In genomic region chr2:18903301-18904068, GRCm38 (mm10) we compare ENCODE assay signal across 25 mouse cellular contexts.
DNase-seq lines count a peak whose midpoint lies in the region; ATAC-seq and TF ChIP-seq lines count a peak whose summit lies in the region.
"Had no signal": no experiment of that assay in that cellular context is flagged by ENCODE, and none has a peak within 500 bp of the region (broad histone marks: within the 10 kb centered on the region; RNA-seq: fewer than 3 reads in every experiment).

No protein-coding gene starts in this region.

- 64% methylated on average over 9 of the region's 9 CpGs for WGBS in thymus, adult 2 months

- H3K4me1 ChIP-seq in thymus, adult 2 months (replicated peaks; ENCODE audit: control insufficient read depth, insufficient read depth, low read length) = 0 out of 2 replicates have a peak, but pooled peaks cover 2% of the 10 kb centered on the region
- H3K4me1 ChIP-seq: hindbrain, embryonic 15.5 days; midbrain, embryonic 15.5 days had no signal

- no peak overlapping the region for H3K4me3 ChIP-seq in thymus, adult 2 months (ENCODE audit: control insufficient read depth, insufficient read depth, low read length)
- H3K4me3 ChIP-seq: forebrain, embryonic 10.5 days; heart, adult 2 months; heart, embryonic 13.5 days; hindbrain, embryonic 15.5 days; liver, embryonic 12.5 days; midbrain, embryonic 15.5 days; neural tube, embryonic 12.5 days had no signal

- TF ChIP-seq POLR2A in thymus, adult 2 months (IDR thresholded peaks at IDR 0.05; ENCODE audit: control insufficient read depth, extremely low read depth, insufficient read depth, low read length, poor library complexity) = no peak

- no peak overlapping the region for H3K27ac ChIP-seq in thymus, adult 2 months (ENCODE audit: control insufficient read depth, insufficient read depth, low read length)
- H3K27ac ChIP-seq: forebrain, embryonic 10.5 days; heart, adult 2 months; heart, embryonic 13.5 days; hindbrain, embryonic 15.5 days; kidney, postnatal 0 days; liver, embryonic 12.5 days; midbrain, embryonic 15.5 days; neural tube, embryonic 12.5 days had no signal

- intact Hi-C loops in gastrocnemius, postnatal 14 days (cut with DNase I; ENCODE audit: low total_unique reads) = no loop called here
- intact Hi-C loops in gastrocnemius, postnatal 36 days (cut with DNase I) = no loop called here

- ATAC-seq in hematopoietic stem cell, adult 5-6 weeks (replicated peaks in 1 of 2; ENCODE audit: insufficient read depth in 1 of 2, low FRiP score in 2 of 2, low TSS enrichment in 1 of 2, low read depth in 1 of 2, poor library complexity in 2 of 2, severe bottlenecking in 2 of 2) = peak; percentile 72 to 80
- ATAC-seq: CD4-positive, CD25-positive, alpha-beta regulatory T cell, adult 4 months; forebrain, embryonic 16.5 days; liver, embryonic 12.5 days; midbrain, embryonic 15.5 days; Patski had no signal

- H3K36me3 ChIP-seq in thymus, adult 2 months (ENCODE audit: control insufficient read depth, insufficient read depth, low read length) = peaks cover 59% of the 10 kb centered on the region
- H3K36me3 ChIP-seq in splenic B cell, adult 2 months (ENCODE audit: control insufficient read depth, insufficient read depth, low read length, poor library complexity, severe bottlenecking) = peaks cover 3% of the 10 kb centered on the region
- H3K36me3 ChIP-seq: hindbrain, embryonic 15.5 days; midbrain, embryonic 15.5 days; neural tube, embryonic 12.5 days had no signal

- peak; percentile 20 for DNase-seq in gastrocnemius, postnatal 14 days
- DNase-seq in gastrocnemius, postnatal 36 days = no peak
- peak; percentile 1 for DNase-seq in thymus, postnatal 14 days
- DNase-seq in thymus, adult 2 months = no peak
- DNase-seq in splenic B cell, adult 2 months (ENCODE audit: low read depth, low spot score) = peak; percentile 31
- DNase-seq in MN1 (ENCODE audit: low spot score) = no peak
- DNase-seq in kidney, postnatal 25 days = no peak
- DNase-seq: cerebellum, adult 8-10 months; heart, adult 2 months; heart, postnatal 14 days; kidney, adult 2 months; lung, adult 18-20 months; lung, postnatal 10 days; right cerebral cortex, postnatal 4 days had no signal

- TF ChIP-seq CTCF in thymus, adult 2 months (IDR thresholded peaks at IDR 0.05; ENCODE audit: borderline replicate concordance, control insufficient read depth, extremely low read depth, insufficient read depth, low read length, poor library complexity) = no peak

- no peaks in the 10 kb centered on the region for H3K27me3 ChIP-seq in thymus, adult 2 months (ENCODE audit: control insufficient read depth, insufficient read depth, low read length)
- no peaks in the 10 kb centered on the region for H3K27me3 ChIP-seq in splenic B cell, adult 2 months (ENCODE audit: control insufficient read depth, insufficient read depth, low read length, poor library complexity, severe bottlenecking)
- H3K27me3 ChIP-seq: heart, embryonic 13.5 days; hindbrain, embryonic 15.5 days; liver, embryonic 12.5 days; midbrain, embryonic 15.5 days; neural tube, embryonic 12.5 days; Patski had no signal

Comparison
In these comparisons a context has a peak if more than half of its experiments do, and no peak if none do; other contexts are left out.
1. DNase-seq: peak in gastrocnemius, postnatal 14 days (single experiment), thymus, postnatal 14 days (single experiment) and splenic B cell, adult 2 months (single experiment); none in gastrocnemius, postnatal 36 days (0 of 2), thymus, adult 2 months (single experiment), MN1 (single experiment) and kidney, postnatal 25 days (0 of 2).